Mouse (Mus musculus) mammary gland, adult 2 months (tissue): Measurements from ENCODE around the gene Pcyt1b. TPM values are rescaled to one million over a fixed set of nuclear protein-coding genes. Genes with fewer than 3 reads are reported as not detected.

Experiments
- polyA plus RNA-seq: library from polyadenylated mRNA; depleted of rRNA; stranded (reverse); fragments of >200 nt; gene quantifications from 2 replicates; pipeline ENCODE4 v1.2.3, GENCODE M21; 2012; ENCODE audit warnings: low replicate concordance; rRNA removed

Gene Pcyt1b
- polyA plus RNA-seq = 0.36 and 0.69 TPM in 2 replicates

DNA sequence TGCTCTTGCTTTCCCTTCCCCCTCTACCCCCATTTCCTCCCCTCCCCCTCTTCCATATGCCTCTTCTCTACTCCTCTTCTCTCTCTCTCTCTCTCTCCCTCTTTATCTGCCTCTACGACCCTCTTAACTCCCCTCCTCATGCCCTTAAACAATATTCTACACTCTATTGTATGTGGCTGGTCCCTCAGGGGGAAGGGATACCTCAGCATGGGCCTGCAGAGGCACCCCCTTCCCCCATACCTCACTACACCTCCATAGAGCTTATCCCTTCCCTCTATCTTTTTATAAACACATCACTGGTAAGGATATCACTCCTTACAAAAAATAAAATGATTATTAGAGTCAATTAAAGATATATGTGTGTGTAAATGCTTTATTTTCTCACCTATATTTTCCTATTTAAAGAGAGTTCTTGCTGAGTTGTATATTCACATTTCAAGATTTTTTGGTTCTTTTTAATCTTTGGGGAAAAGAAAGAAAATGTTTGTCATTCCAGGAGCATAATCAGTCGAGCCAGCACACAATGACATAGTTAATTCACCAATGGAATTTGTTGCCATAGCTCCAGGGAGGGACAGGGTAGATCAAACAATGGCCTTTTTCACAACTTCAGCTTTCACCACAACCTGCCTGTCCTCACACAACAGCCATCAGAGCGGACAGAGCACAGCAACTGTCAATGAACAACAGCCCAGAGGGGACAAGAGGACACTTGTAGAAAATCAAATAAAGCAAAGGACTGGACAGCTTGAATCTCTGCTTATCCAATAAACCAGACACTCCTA is at the start of gene Pcyt1b:
Gene Pcyt1b (plus strand): TSS at position 646 of the 785 bp plus-strand sequence.

DNA sequence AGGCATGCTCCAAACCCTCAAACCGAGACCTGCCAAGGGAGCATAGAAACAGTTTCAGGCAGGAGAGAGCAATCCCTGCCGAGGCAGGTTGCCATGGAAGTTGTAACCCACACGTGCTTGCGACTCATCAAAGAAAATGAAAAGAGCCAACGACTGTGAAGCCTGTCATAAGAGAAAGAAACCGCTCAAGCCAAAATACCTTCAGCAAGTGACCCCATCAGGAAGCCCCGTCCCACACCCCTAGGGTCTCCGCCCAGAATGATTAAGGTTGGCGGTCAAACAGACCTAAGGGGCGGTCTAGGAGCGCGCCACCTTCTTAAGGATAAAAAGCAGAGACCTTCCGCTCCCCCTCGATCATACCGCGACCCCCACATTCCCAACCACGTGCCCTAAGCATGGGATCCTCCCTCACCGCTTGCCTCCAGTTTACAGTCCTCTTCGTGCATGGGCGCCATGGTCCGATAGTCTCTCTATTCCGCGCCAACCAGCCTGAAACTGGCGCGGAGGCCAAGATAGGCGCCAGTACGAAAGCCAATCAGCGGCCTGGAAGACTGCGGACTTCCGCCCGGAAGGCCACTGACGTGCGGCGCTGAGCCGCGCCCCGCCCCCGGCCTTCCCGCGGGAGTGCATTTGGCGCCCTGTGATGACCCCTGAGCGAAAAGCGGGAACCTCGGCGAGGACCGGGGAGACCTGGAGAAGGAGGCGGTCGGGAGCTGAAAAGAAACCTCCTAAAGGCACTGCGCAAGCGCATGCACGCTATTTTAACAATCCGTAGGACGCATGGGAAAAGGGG is 22.8 kb upstream of the Pcyt1b start, which contains the start of gene Pola1:
Gene Pola1 (minus strand): TSS at position 499 of the 793 bp plus-strand sequence.

Other genes with a start within 250 kb of the Pcyt1b start
- 0.25 and 0.32 TPM in 2 replicates for gene Pola1, start 22.7 kb upstream of the Pcyt1b start, polyA plus RNA-seq
- 9.5 and 9.6 TPM in 2 replicates for gene Pdk3, start 177.3 kb downstream of the Pcyt1b start, polyA plus RNA-seq